ENCODE assay signal across 25 mouse cellular contexts in genomic region chr11:83580699-83581232, GRCm38 (mm10). TPM values are rescaled to one million over a fixed set of nuclear protein-coding genes. Genes with fewer than 3 reads are reported as not detected.
A peak's percentile ranks its signal among the peaks of the same experiment; 100 is the strongest.
DNase-seq lines count a peak whose midpoint lies in the region; TF ChIP-seq lines count a peak whose summit lies in the region.
"Had no signal": no experiment of that assay in that cellular context is flagged by ENCODE, and none has a peak within 500 bp of the region (broad histone marks: within the 10 kb centered on the region; RNA-seq: fewer than 3 reads in every experiment).

No protein-coding gene starts in this region.

- H3K4me3 ChIP-seq in myocyte = no peak overlapping the region
- H3K4me3 ChIP-seq: embryonic facial prominence, embryonic 15.5 days; forebrain, embryonic 15.5 days; heart, embryonic 10.5 days; hindbrain, embryonic 10.5 days; intestine, embryonic 15.5 days had no signal

- intact Hi-C loops in heart, postnatal 14 days (cut with DNase I) = no loop called here

- peak overlapping the region; percentile 46 for H3K4me2 ChIP-seq in myocyte (ENCODE audit: low read depth)
- H3K4me2 ChIP-seq: embryonic facial prominence, embryonic 15.5 days; forebrain, embryonic 15.5 days; hindbrain, embryonic 14.5 days; intestine, embryonic 15.5 days had no signal

- H3K27me3 ChIP-seq in myocyte (ENCODE audit: control insufficient read depth, insufficient read depth, insufficient read length) = no peaks in the 10 kb centered on the region
- H3K27me3 ChIP-seq: embryonic facial prominence, embryonic 15.5 days; forebrain, embryonic 15.5 days; intestine, embryonic 15.5 days had no signal

- no peaks in the 10 kb centered on the region for H3K36me3 ChIP-seq in myocyte (ENCODE audit: control insufficient read depth, insufficient read depth)
- H3K36me3 ChIP-seq: embryonic facial prominence, embryonic 15.5 days; forebrain, embryonic 15.5 days; heart, embryonic 10.5 days; hindbrain, embryonic 10.5 days; intestine, embryonic 15.5 days had no signal

- H3ac ChIP-seq in myocyte (ENCODE audit: control insufficient read depth, insufficient read length) = no peak overlapping the region

- no peak for TF ChIP-seq POLR2A in myocyte (IDR thresholded peaks at IDR 0.05; ENCODE audit: insufficient read length, low read depth)

- DNase-seq in 3134 (ENCODE audit: extremely low read depth, insufficient read length, low spot score) (peak; percentile 46), 416B (ENCODE audit: low read depth) (peak; percentile 61), NIH3T3 (ENCODE audit: low read depth) (peak; percentile 78)
- no peak for DNase-seq in cerebellum, adult 11-12 months
- DNase-seq in heart, postnatal 14 days = no peak
- DNase-seq: adrenal gland, adult 2 months; adrenal gland, postnatal 25 days; cerebellum, adult 2 months; cerebellum, postnatal 10 days; embryo, embryonic 11 days; gastrocnemius, postnatal 36 days; heart, adult 18-20 months; heart, postnatal 10 days had no signal

- no peaks in the 10 kb centered on the region for H3K79me2 ChIP-seq in myocyte (ENCODE audit: control insufficient read depth, insufficient read depth)

TF ChIP-seq in myocyte, 11 proteins besides CTCF, POLR2A, EP300 and RAD21:
- TF ChIP-seq SRF (IDR thresholded peaks at IDR 0.05; ENCODE audit: control insufficient read depth, insufficient read length, low read depth) (peak; percentile 48), TCF12 (IDR thresholded peaks at IDR 0.05; ENCODE audit: insufficient read depth, poor library complexity, severe bottlenecking) (no peak), USF1 (IDR thresholded peaks at IDR 0.05; ENCODE audit: low read depth) (peak; percentile 53), CEBPB (IDR thresholded peaks at IDR 0.05; ENCODE audit: insufficient read depth, poor library complexity, severe bottlenecking) (0 out of 2 replicates have a peak, but pooled peaks have one; percentile 24)

RNA-seq across cellular contexts. Expression of gene Ccl9, which starts 2.3 kb away (rescaled TPM):
- polyA plus RNA-seq in myocyte (2012; fragmentation: generic; extraction: Trizol) = 8.2 TPM
- 1 to 10 TPM; 7.9 to 8.9 TPM for total RNA-seq in heart, postnatal 14 days (2021)

RNA-seq across cellular contexts. Expression of gene Ccl6, which starts 12.1 kb away (rescaled TPM):
- polyA plus RNA-seq in myocyte (2012; fragmentation: generic; extraction: Trizol) = 0.04 TPM
- 10 to 100 TPM in 1 of 2 experiments, 1 to 10 TPM in 1; 9.9 to 12.8 TPM for total RNA-seq in heart, postnatal 14 days (2021)

RNA-seq across cellular contexts. Expression of gene Ccl5, which starts 50.4 kb away (rescaled TPM):
- polyA plus RNA-seq in myocyte (2012; fragmentation: generic; extraction: Trizol) = 10.4 TPM
- under 1 TPM in 1 of 2 experiments, not detected in 1; 0.93 TPM for total RNA-seq in heart, postnatal 14 days (2021)
- total RNA-seq: ES-E14; gastrocnemius, adult 8-10 months; gastrocnemius, postnatal 36 days; heart, postnatal 10 days had no signal
- polyA plus RNA-seq: embryonic facial prominence, embryonic 11.5 days; forebrain, embryonic 11.5 days; forebrain, embryonic 15.5 days; heart, embryonic 10.5 days; hindbrain, embryonic 10.5 days; hindbrain, embryonic 14.5 days had no signal

RNA-seq across cellular contexts. Expression of gene Heatr9, which starts 58.8 kb away (rescaled TPM):
- polyA plus RNA-seq in myocyte (2012; fragmentation: generic; extraction: Trizol) = 0.04 TPM
- not detected for total RNA-seq in heart, postnatal 14 days (2021)
- total RNA-seq: adrenal gland, adult 2 months; adrenal gland, postnatal 25 days; ES-E14; gastrocnemius, adult 8-10 months; gastrocnemius, postnatal 36 days; heart, postnatal 10 days had no signal
- polyA plus RNA-seq: adrenal gland, adult 2 months; cerebellum, adult 2 months; embryonic facial prominence, embryonic 11.5 days; embryonic facial prominence, embryonic 15.5 days; forebrain, embryonic 11.5 days; forebrain, embryonic 15.5 days; heart, embryonic 10.5 days; heart, embryonic 14.5 days; hindbrain, embryonic 14.5 days; intestine, embryonic 15.5 days had no signal

Comparison
In these comparisons a context has a peak if more than half of its experiments do, and no peak if none do; other contexts are left out.
1. DNase-seq: peak in 3134 (single experiment), 416B (single experiment) and NIH3T3 (single experiment); none in cerebellum, adult 11-12 months (single experiment) and heart, postnatal 14 days (0 of 2).